Mouse (Mus musculus) embryonic fibroblast, embryonic 13.5 days (primary cell): ENCODE data around the gene Bcap29.

Source experiments
- CTCF ChIP-seq: IDR thresholded peaks from 2 replicates; pipeline ENCODE4 v1.5.1; 2011; ENCODE audit warnings: mild to moderate bottlenecking, control low read depth, low read length, moderate library complexity, borderline replicate concordance; ENCODE audit not compliant: insufficient read depth
- POLR2A ChIP-seq: IDR thresholded peaks from 2 replicates; pipeline ENCODE4 v1.6.1; 2011; ENCODE audit warnings: low read depth, mild to moderate bottlenecking, control low read depth, low read length, moderate library complexity

- no peak for TF ChIP-seq CTCF
- TF ChIP-seq POLR2A: no peak
These were observed 30.9 kb downstream of the Bcap29 start for GRCm38 (mm10) chr12:31603586-31603985.
